Comparison of ENCODE assay signal across 12 mouse cellular contexts in genomic region chr16:57927816-57928215, GRCm38 (mm10).
DNase-seq lines count a peak whose midpoint lies in the region; ATAC-seq and TF ChIP-seq lines count a peak whose summit lies in the region.
"Had no signal": no experiment of that assay in that cellular context is flagged by ENCODE, and none has a peak within 500 bp of the region (broad histone marks: within the 10 kb centered on the region; RNA-seq: fewer than 3 reads in every experiment).

No protein-coding gene starts in this region.

- TF ChIP-seq CTCF in hindbrain, postnatal 0 days (IDR thresholded peaks at IDR 0.05; ENCODE audit: low read depth): no peak

- H3K9ac ChIP-seq in hindbrain, postnatal 0 days (replicated peaks; ENCODE audit: low read length): no peak overlapping the region
- H3K9ac ChIP-seq in hindbrain, embryonic 11.5 days (ENCODE audit: low read depth, low read length): no peak overlapping the region
- no peak overlapping the region for H3K9ac ChIP-seq in intestine, embryonic 16.5 days (ENCODE audit: low read depth, low read length)
- H3K9ac ChIP-seq: hindbrain, embryonic 13.5 days had no signal

- DNase-seq in hindbrain, postnatal 0 days (ENCODE audit: low spot score): peak; percentile 78
- DNase-seq in hindbrain, embryonic 11.5 days (ENCODE audit: low spot score): no peak
- DNase-seq in right cerebral cortex, postnatal 10 days (ENCODE audit: low spot score in 2 of 2): peak; percentile 27 to 47
- DNase-seq in right cerebral cortex, postnatal 36 days (ENCODE audit: low spot score in 2 of 2): no peak
- DNase-seq in gastrocnemius, postnatal 10 days: peak; percentile 26
- peak; percentile 12 for DNase-seq in lung, postnatal 25 days (ENCODE audit: low spot score)
- no peak for DNase-seq in frontal cortex, adult 2 months (ENCODE audit: extremely low spot score in 1 of 2, low spot score in 1 of 2)
- DNase-seq: layer of hippocampus, adult 9-11 months; liver had no signal

- H3K4me3 ChIP-seq in hindbrain, postnatal 0 days (ENCODE audit: low read length): no peak overlapping the region
- no peak overlapping the region for H3K4me3 ChIP-seq in hindbrain, embryonic 11.5 days (ENCODE audit: low read depth, low read length)
- H3K4me3 ChIP-seq in intestine, embryonic 16.5 days (ENCODE audit: low read length): no peak overlapping the region
- H3K4me3 ChIP-seq: hindbrain, embryonic 13.5 days had no signal

- peak; percentile 89 for ATAC-seq in hindbrain, postnatal 0 days
- no peak for ATAC-seq in hindbrain, embryonic 11.5 days (ENCODE audit: low FRiP score)
- no peak for ATAC-seq in intestine, embryonic 16.5 days

- no peak overlapping the region for H3K4me2 ChIP-seq in hindbrain, postnatal 0 days (ENCODE audit: low read depth, low read length)
- H3K4me2 ChIP-seq in hindbrain, embryonic 11.5 days (replicated peaks; ENCODE audit: low read depth, low read length): no peak overlapping the region
- no peak overlapping the region for H3K4me2 ChIP-seq in intestine, embryonic 16.5 days (ENCODE audit: low read depth, low read length)
- H3K4me2 ChIP-seq: hindbrain, embryonic 13.5 days; midbrain, embryonic 11.5 days had no signal

- H3K36me3 ChIP-seq in hindbrain, postnatal 0 days (ENCODE audit: insufficient read depth, low read length): no peaks in the 10 kb centered on the region
- no peaks in the 10 kb centered on the region for H3K36me3 ChIP-seq in hindbrain, embryonic 11.5 days (ENCODE audit: control insufficient read depth, insufficient read depth, low read length)
- H3K36me3 ChIP-seq in intestine, embryonic 16.5 days (ENCODE audit: control insufficient read depth, insufficient read depth, low read length): no peaks in the 10 kb centered on the region
- H3K36me3 ChIP-seq: hindbrain, embryonic 13.5 days had no signal

- H3K27me3 ChIP-seq in hindbrain, postnatal 0 days (ENCODE audit: insufficient read depth, low read length): no peaks in the 10 kb centered on the region
- H3K27me3 ChIP-seq in hindbrain, embryonic 11.5 days (ENCODE audit: control insufficient read depth, insufficient read depth, low read length): no peaks in the 10 kb centered on the region
- H3K27me3 ChIP-seq in intestine, embryonic 16.5 days (replicated peaks; ENCODE audit: control insufficient read depth, insufficient read depth, low read length): no peaks in the 10 kb centered on the region
- H3K27me3 ChIP-seq: hindbrain, embryonic 13.5 days had no signal

- H3K27ac ChIP-seq in hindbrain, postnatal 0 days: peak overlapping the region; percentile 45; the same call in 1 of the 2 replicates
- no peak overlapping the region for H3K27ac ChIP-seq in hindbrain, embryonic 11.5 days (ENCODE audit: low read depth, low read length)
- no peak overlapping the region for H3K27ac ChIP-seq in intestine, embryonic 16.5 days (ENCODE audit: low read length)
- H3K27ac ChIP-seq: hindbrain, embryonic 13.5 days had no signal

- no peaks in the 10 kb centered on the region for H3K4me1 ChIP-seq in hindbrain, postnatal 0 days (ENCODE audit: insufficient read depth, low read length)
- no peaks in the 10 kb centered on the region for H3K4me1 ChIP-seq in hindbrain, embryonic 11.5 days (replicated peaks; ENCODE audit: control insufficient read depth, insufficient read depth, low read length)
- H3K4me1 ChIP-seq in intestine, embryonic 16.5 days (ENCODE audit: control insufficient read depth, insufficient read depth, low read length): no peaks in the 10 kb centered on the region
- H3K4me1 ChIP-seq: hindbrain, embryonic 13.5 days had no signal

- no peaks in the 10 kb centered on the region for H3K9me3 ChIP-seq in hindbrain, postnatal 0 days (ENCODE audit: low read length)
- no peaks in the 10 kb centered on the region for H3K9me3 ChIP-seq in hindbrain, embryonic 11.5 days (ENCODE audit: control insufficient read depth, low read length)
- no peaks in the 10 kb centered on the region for H3K9me3 ChIP-seq in intestine, embryonic 16.5 days (ENCODE audit: control insufficient read depth, low read length)
- H3K9me3 ChIP-seq: hindbrain, embryonic 13.5 days had no signal

- WGBS in hindbrain, postnatal 0 days: 44% methylated on average over 4 of the region's 4 CpGs
- WGBS in hindbrain, embryonic 11.5 days: 77% methylated on average over 4 of the region's 4 CpGs
- WGBS in intestine, embryonic 16.5 days: 77% methylated on average over 4 of the region's 4 CpGs

Comparison
In these comparisons a context has a peak if more than half of its experiments do, and no peak if none do; other contexts are left out.
1. DNase-seq: peak in hindbrain, postnatal 0 days (single experiment), right cerebral cortex, postnatal 10 days (2 of 2), gastrocnemius, postnatal 10 days (single experiment) and lung, postnatal 25 days (single experiment); none in hindbrain, embryonic 11.5 days (single experiment), right cerebral cortex, postnatal 36 days (0 of 2) and frontal cortex, adult 2 months (0 of 2).